Mouse (Mus musculus): ENCODE measurements around the gene Iqcn.
A peak's percentile ranks its signal among the peaks of the same experiment; 100 is the strongest.

The Iqcn gene

GRCm38 (mm10) chr8:70701048-70701981 is 1.9 kb upstream of the Iqcn start:
- DNase-seq, result no peak

- no peak for DNase-seq
These were observed 1.0 kb upstream of the Iqcn start for GRCm38 (mm10) chr8:70701982-70702841.

GRCm38 (mm10) chr8:70702842-70703182 is 445 bp upstream of the Iqcn start:
- no peak for DNase-seq

- DNase-seq, result no peak
These were observed 5.0 kb downstream of the Iqcn start for GRCm38 (mm10) chr8:70708281-70708680.

GRCm38 (mm10) chr8:70709794-70710193 is 6.5 kb downstream of the Iqcn start:
- no peak for DNase-seq

- no peak for DNase-seq
These were observed 7.0 kb downstream of the Iqcn start for GRCm38 (mm10) chr8:70710296-70710695.

- DNase-seq, result no peak
These were observed 7.8 kb downstream of the Iqcn start for GRCm38 (mm10) chr8:70711041-70711440.

GRCm38 (mm10) chr8:70713991-70714390 is 10.7 kb downstream of the Iqcn start:
- DNase-seq, result no peak

- no peak for DNase-seq
These were observed 11.8 kb downstream of the Iqcn start for GRCm38 (mm10) chr8:70715086-70715485.

- DNase-seq, result peak in 1 of 2 experiments; percentile 6
These were observed 13.5 kb downstream of the Iqcn start for GRCm38 (mm10) chr8:70716521-70717400.

- peak; percentile 59 to 81 for DNase-seq
These were observed 15.0 kb downstream of the Iqcn start, which contains the start of gene Gm3336 for GRCm38 (mm10) chr8:70718297-70718696. TSS of gene Gm3336 (plus strand) at chr8:70718543.

- peak in 1 of 2 experiments; percentile 20 for DNase-seq
These were observed 16.6 kb downstream of the Iqcn start for GRCm38 (mm10) chr8:70719796-70720270.

- DNase-seq, result peak; percentile 50 to 82
These were observed 17.5 kb downstream of the Iqcn start for GRCm38 (mm10) chr8:70720739-70721138.

GRCm38 (mm10) chr8:70721601-70722000 is 18.3 kb downstream of the Iqcn start:
- DNase-seq, result peak in 1 of 2 experiments; percentile 5

- peak in 1 of 2 experiments; percentile 3 for DNase-seq
These were observed 20.4 kb downstream of the Iqcn start, which contains the start of gene Pde4c for GRCm38 (mm10) chr8:70723486-70724210. TSS of gene Pde4c (plus strand) at chr8:70723720.

GRCm38 (mm10) chr8:70724216-70724615 is 21.0 kb downstream of the Iqcn start:
- DNase-seq, result peak in 1 of 2 experiments; percentile 3

- DNase-seq, result peak in 1 of 2 experiments; percentile 3
These were observed 22.7 kb downstream of the Iqcn start for GRCm38 (mm10) chr8:70725792-70726447.

- peak in 1 of 2 experiments; percentile 3 for DNase-seq
These were observed 23.5 kb downstream of the Iqcn start for GRCm38 (mm10) chr8:70726721-70727120.

- peak; percentile 57 to 72 for DNase-seq
These were observed 26.7 kb downstream of the Iqcn start for GRCm38 (mm10) chr8:70729808-70730475.

GRCm38 (mm10) chr8:70730956-70731355 is 27.7 kb downstream of the Iqcn start:
- peak; percentile 39 to 51 for DNase-seq
